Mouse (Mus musculus): ENCODE results near the gene Tmem9. TPM values are rescaled to one million over a fixed set of nuclear protein-coding genes. Genes with fewer than 3 reads are reported as not detected.

The Tmem9 gene
- 2.5 TPM for polyA plus RNA-seq (2014; fragmentation: Illumina TruSeq; extraction: RNeasy Lipid Tissue Mini Kit (QIAGEN cat#74804); ENCODE audit: low read depth, low replicate concordance)

DNA sequence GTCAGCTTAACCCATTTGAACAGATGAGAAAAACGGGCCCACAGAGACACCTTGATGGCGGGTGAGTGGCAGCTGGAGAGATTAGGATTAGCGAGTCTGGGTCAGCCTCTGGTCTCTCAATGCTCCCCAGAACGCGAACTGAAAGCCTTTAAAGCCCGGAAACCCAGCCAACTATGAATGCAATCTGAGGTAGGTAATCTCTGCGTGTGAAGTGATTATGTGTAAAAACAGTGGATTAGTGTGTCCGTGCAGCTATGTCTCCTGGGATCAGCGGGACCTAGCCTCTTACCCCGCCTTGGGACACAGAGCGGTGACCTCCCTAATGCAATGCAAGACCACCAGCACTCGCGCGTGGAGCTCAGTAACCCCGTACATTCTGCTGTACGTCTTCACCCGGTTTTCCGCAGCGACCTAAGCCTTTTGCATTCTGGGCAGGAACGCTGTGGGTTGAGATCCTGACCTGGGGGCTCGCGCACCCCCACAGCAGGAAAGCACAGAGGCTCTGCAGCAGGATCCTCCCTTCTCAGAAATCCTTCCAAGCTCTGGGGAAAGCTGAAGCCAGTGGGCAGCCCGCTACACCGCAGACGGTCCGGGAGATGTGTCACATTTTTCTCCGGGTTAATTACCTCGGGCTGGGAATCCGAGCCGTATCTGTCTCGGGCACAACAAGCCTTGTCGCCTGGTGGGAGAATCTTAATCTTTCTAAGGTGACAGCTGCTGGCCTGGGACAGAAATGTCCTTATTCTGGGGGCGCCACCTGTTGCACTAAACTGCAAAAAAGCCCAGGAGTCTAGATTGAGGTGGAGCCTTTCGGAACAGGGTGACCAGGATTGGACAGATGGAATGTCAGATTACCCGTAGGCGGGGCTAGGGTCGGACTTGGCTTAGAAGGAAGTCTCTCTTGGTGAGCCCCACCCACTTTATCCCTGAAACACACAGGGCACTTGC, at the start of gene Tmem9:
Gene Tmem9 (plus strand): TSS at position 940 of the 948 bp plus-strand sequence.

GRCm38 (mm10) chr1:136006292-136006748, 1.6 kb upstream of the Tmem9 start, which contains the start of gene Igfn1:
TSS of gene Igfn1 (minus strand) at chr1:136006342.

GRCm38 (mm10) chr1:136050312-136051012, 42.5 kb downstream of the Tmem9 start, which contains the start of gene Ascl5:
TSS of gene Ascl5 (plus strand) at chr1:136050804.

DNA sequence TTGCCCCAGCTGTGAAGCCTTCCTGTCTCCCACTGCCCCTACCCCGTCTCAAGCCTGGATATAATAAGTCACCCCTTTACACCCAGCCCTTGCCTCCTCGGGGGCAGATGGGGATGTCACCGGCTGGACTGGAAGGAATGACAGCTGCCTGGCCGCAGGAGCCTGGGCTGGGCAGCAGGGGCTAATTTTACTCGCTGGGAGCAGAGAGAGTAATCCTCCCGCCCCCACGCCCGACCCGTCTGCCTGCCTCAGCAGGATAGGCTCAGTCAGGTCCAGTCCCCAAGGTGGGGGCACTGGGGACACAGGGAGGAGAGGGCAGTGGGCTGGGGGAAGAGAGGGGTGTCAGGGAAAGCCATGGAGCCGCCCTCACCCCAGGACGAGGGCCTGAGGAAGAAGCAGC, 44.6 kb downstream of the Tmem9 start, which contains the start of gene Cacna1s:
Gene Cacna1s (plus strand): TSS at position 204 of the 400 bp plus-strand sequence.

Other genes starting within 250 kb of the Tmem9 start
- not detected for gene Phlda3, start 242.0 kb upstream of the Tmem9 start, polyA plus RNA-seq (2014; fragmentation: Illumina TruSeq; extraction: RNeasy Lipid Tissue Mini Kit (QIAGEN cat#74804); ENCODE audit: low read depth, low replicate concordance)
- not detected for gene Tnni1, start 228.7 kb upstream of the Tmem9 start, polyA plus RNA-seq (2014; fragmentation: Illumina TruSeq; extraction: RNeasy Lipid Tissue Mini Kit (QIAGEN cat#74804); ENCODE audit: low read depth, low replicate concordance)
- 0.29 TPM for gene Lad1, start 189.6 kb upstream of the Tmem9 start, polyA plus RNA-seq (2014; fragmentation: Illumina TruSeq; extraction: RNeasy Lipid Tissue Mini Kit (QIAGEN cat#74804); ENCODE audit: low read depth, low replicate concordance)
- not detected for gene Tnnt2, start 171.8 kb upstream of the Tmem9 start, polyA plus RNA-seq (2014; fragmentation: Illumina TruSeq; extraction: RNeasy Lipid Tissue Mini Kit (QIAGEN cat#74804); ENCODE audit: low read depth, low replicate concordance)
- not detected for gene Pkp1, start 88.9 kb upstream of the Tmem9 start, polyA plus RNA-seq (2014; fragmentation: Illumina TruSeq; extraction: RNeasy Lipid Tissue Mini Kit (QIAGEN cat#74804); ENCODE audit: low read depth, low replicate concordance)
- gene Igfn1, start 1.8 kb upstream of the Tmem9 start, polyA plus RNA-seq (2014; fragmentation: Illumina TruSeq; extraction: RNeasy Lipid Tissue Mini Kit (QIAGEN cat#74804); ENCODE audit: low read depth, low replicate concordance): not detected
- gene Ascl5, start 42.7 kb downstream of the Tmem9 start, polyA plus RNA-seq (2014; fragmentation: Illumina TruSeq; extraction: RNeasy Lipid Tissue Mini Kit (QIAGEN cat#74804); ENCODE audit: low read depth, low replicate concordance): not detected
- not detected for gene Cacna1s, start 44.6 kb downstream of the Tmem9 start, polyA plus RNA-seq (2014; fragmentation: Illumina TruSeq; extraction: RNeasy Lipid Tissue Mini Kit (QIAGEN cat#74804); ENCODE audit: low read depth, low replicate concordance)
- 0.08 TPM for gene Kif21b, start 123.2 kb downstream of the Tmem9 start, polyA plus RNA-seq (2014; fragmentation: Illumina TruSeq; extraction: RNeasy Lipid Tissue Mini Kit (QIAGEN cat#74804); ENCODE audit: low read depth, low replicate concordance)
- gene Mroh3, start 204.7 kb downstream of the Tmem9 start, polyA plus RNA-seq (2014; fragmentation: Illumina TruSeq; extraction: RNeasy Lipid Tissue Mini Kit (QIAGEN cat#74804); ENCODE audit: low read depth, low replicate concordance): not detected
- not detected for gene Inava, start 226.1 kb downstream of the Tmem9 start, polyA plus RNA-seq (2014; fragmentation: Illumina TruSeq; extraction: RNeasy Lipid Tissue Mini Kit (QIAGEN cat#74804); ENCODE audit: low read depth, low replicate concordance)